Mouse (Mus musculus) heart, embryonic 14.5 days (tissue): ENCODE data around the gene Pank2. TPM values are rescaled to one million over a fixed set of nuclear protein-coding genes. Genes with fewer than 3 reads are reported as not detected.
"Not testable (repeated sequence)": the region's sequence is repeated elsewhere in the genome, so short reads cannot be mapped to it uniquely, and the experiment has no call there.

Experiments
- ATAC-seq: fragments of 200-750 bp; cut with Nextera tagmentation; 2 replicates; pipeline ENCODE4 v1.8.0; 2017; ENCODE audit warnings: low read depth, moderate TSS enrichment; ENCODE audit not compliant: insufficient number of reproducible peaks, insufficient read depth, low FRiP score
- H3K27ac ChIP-seq, 2 experiments: fragments of 200-500 bp in 1 of 2; fragments of 300-500 bp in 1 of 2; sonication (generic) in 1 of 2; replicated peaks in 1 of 2; 2 replicates each; pipeline ENCODE4 v1.5.1; 2012 to 2014; ENCODE audit warnings: low read depth in 2 of 2, low read length in 2 of 2, control low read depth in 1 of 2, mild to moderate bottlenecking in 1 of 2, mixed read lengths in 1 of 2; ENCODE audit not compliant: control insufficient read depth in 1 of 2, insufficient read depth in 1 of 2
- H3K27me3 ChIP-seq: fragments of 300-500 bp; sonication (generic); 2 replicates; pipeline ENCODE4 v1.6.1; 2014; ENCODE audit warnings: mild to moderate bottlenecking, low read length, control low read depth; ENCODE audit not compliant: control insufficient read depth, insufficient read depth
- H3K36me3 ChIP-seq: fragments of 300-500 bp; sonication (generic); 2 replicates; pipeline ENCODE4 v1.6.1; 2014; ENCODE audit warnings: mild to moderate bottlenecking, control low read depth, low read length, mixed read lengths; ENCODE audit not compliant: control insufficient read depth, insufficient read depth
- H3K4me1 ChIP-seq, 2 experiments: fragments of 200-500 bp in 1 of 2; fragments of 300-500 bp in 1 of 2; sonication (generic) in 1 of 2; 2 replicates each; pipeline ENCODE4 v1.6.1; 2012 to 2014; ENCODE audit warnings: low read length in 2 of 2, control low read depth in 1 of 2, mixed read lengths in 1 of 2; ENCODE audit not compliant: control insufficient read depth in 2 of 2, insufficient read depth in 2 of 2
- H3K4me2 ChIP-seq: fragments of 300-500 bp; sonication (generic); 2 replicates; pipeline ENCODE4 v1.6.1; 2014; ENCODE audit warnings: mild to moderate bottlenecking, low read length
- H3K4me3 ChIP-seq, 2 experiments: fragments of 200-500 bp in 1 of 2; fragments of 300-500 bp in 1 of 2; sonication (generic) in 1 of 2; 2 replicates each; pipeline ENCODE4 v1.5.1; 2012 to 2014; ENCODE audit warnings: low read length in 2 of 2, mild to moderate bottlenecking in 2 of 2, control low read depth in 1 of 2, low read depth in 1 of 2, moderate library complexity in 1 of 2; ENCODE audit not compliant: control insufficient read depth in 1 of 2, insufficient read depth in 1 of 2
- H3K9ac ChIP-seq: fragments of 300-500 bp; sonication (generic); 2 replicates; pipeline ENCODE4 v1.6.1; 2014; ENCODE audit warnings: mild to moderate bottlenecking, low read length
- H3K9me3 ChIP-seq: fragments of 300-500 bp; sonication (generic); 2 replicates; pipeline ENCODE4 v1.6.1; 2016; ENCODE audit warnings: low read length, control low read depth; ENCODE audit not compliant: control insufficient read depth
- WGBS: fragments of 180-500 bp; shearing (Covaris S2); extraction: QIAGEN DNeasy Blood & Tissue Kit; methylation state at CpG from one replicate; pipeline ENCODE4 v1.1.7; 2014; 5-methylcytosine and 5-hydroxymethylcytosine counted together
- polyA plus RNA-seq: library from polyadenylated mRNA; unstranded; fragments of >200 nt; fragmentation: Nextera tagmentation; extraction: Ambion mirVana; gene quantifications from 2 replicates; pipeline ENCODE4 v1.2.1, GENCODE M21; 2014

Pank2 gene
- polyA plus RNA-seq, 1 experiment from 2014 or later: 32.9 TPM

- WGBS: 94% methylated on average over 1 of the region's 1 CpGs
- Histone ChIP-seq H3K27me3 (no peaks in the 10 kb centered on the region), H3K36me3 (peaks cover 71% of the 10 kb centered on the region), H3K9me3 (no peaks in the 10 kb centered on the region), H3K9ac (no peak overlapping the region), H3K27ac (no peak overlapping the region), H3K4me2 (no peak overlapping the region), H3K4me1 (no peaks in the 10 kb centered on the region), H3K4me3 (no peak overlapping the region)
- no peak for ATAC-seq
These were observed 24.0 kb downstream of the Pank2 start for GRCm38 (mm10) chr2:131286276-131286675.

- no peak for ATAC-seq
- no peak overlapping the region for H3K4me2 ChIP-seq
- H3K27ac ChIP-seq: no peak overlapping the region
- H3K36me3 ChIP-seq: peaks cover 82% of the 10 kb centered on the region
- no peaks in the 10 kb centered on the region for H3K27me3 ChIP-seq
- H3K4me3 ChIP-seq: no peak overlapping the region
- H3K9ac ChIP-seq: no peak overlapping the region
- H3K9me3 ChIP-seq: no peaks in the 10 kb centered on the region
- H3K4me1 ChIP-seq: no peaks in the 10 kb centered on the region
These were observed 28.4 kb downstream of the Pank2 start for GRCm38 (mm10) chr2:131290669-131291068.

GRCm38 (mm10) chr2:131296746-131297261 is 34.5 kb downstream of the Pank2 start:
- H3K9me3 ChIP-seq: no peaks in the 10 kb centered on the region
- no peak overlapping the region for H3K4me3 ChIP-seq
- H3K4me1 ChIP-seq: no peaks in the 10 kb centered on the region
- no peak for ATAC-seq
- H3K27ac ChIP-seq: no peak overlapping the region
- H3K36me3 ChIP-seq: peaks cover 72% of the 10 kb centered on the region
- H3K9ac ChIP-seq: no peak overlapping the region
- H3K4me2 ChIP-seq: no peak overlapping the region
- 87% methylated on average over 2 of the region's 2 CpGs for WGBS
- H3K27me3 ChIP-seq: no peaks in the 10 kb centered on the region

GRCm38 (mm10) chr2:131298674-131299073 is 36.4 kb downstream of the Pank2 start:
- not testable (repeated sequence) for H3K4me2 ChIP-seq, H3K9me3 ChIP-seq, H3K4me3 ChIP-seq, H3K27ac ChIP-seq, H3K27me3 ChIP-seq, H3K4me1 ChIP-seq, ATAC-seq, H3K9ac ChIP-seq
- H3K36me3 ChIP-seq: peaks cover 66% of the 10 kb centered on the region
- WGBS: 77% methylated on average over 7 of the region's 7 CpGs

GRCm38 (mm10) chr2:131300485-131300884 is 38.2 kb downstream of the Pank2 start:
- Histone ChIP-seq H3K9ac (no peak overlapping the region), H3K36me3 (peaks cover 55% of the 10 kb centered on the region), H3K4me2 (no peak overlapping the region), H3K4me1 (no peaks in the 10 kb centered on the region), H3K27ac (no peak overlapping the region), H3K27me3 (no peaks in the 10 kb centered on the region), H3K9me3 (no peaks in the 10 kb centered on the region), H3K4me3 (no peak overlapping the region)
- no peak for ATAC-seq
- WGBS: 80% methylated on average over 2 of the region's 2 CpGs

GRCm38 (mm10) chr2:131301635-131302034 is 39.3 kb downstream of the Pank2 start:
- no peak for ATAC-seq
- H3K9ac ChIP-seq: no peak overlapping the region
- no peak overlapping the region for H3K4me2 ChIP-seq
- H3K4me3 ChIP-seq: no peak overlapping the region
- H3K27ac ChIP-seq: no peak overlapping the region
- H3K27me3 ChIP-seq: no peaks in the 10 kb centered on the region
- no peaks in the 10 kb centered on the region for H3K9me3 ChIP-seq
- peaks cover 43% of the 10 kb centered on the region for H3K36me3 ChIP-seq
- H3K4me1 ChIP-seq: no peaks in the 10 kb centered on the region

GRCm38 (mm10) chr2:131304497-131304896 is 42.2 kb downstream of the Pank2 start:
- no peak overlapping the region for H3K9ac ChIP-seq
- no peaks in the 10 kb centered on the region for H3K27me3 ChIP-seq
- H3K4me3 ChIP-seq: no peak overlapping the region
- no peak overlapping the region for H3K27ac ChIP-seq
- WGBS: 78% methylated on average over 9 of the region's 9 CpGs
- H3K9me3 ChIP-seq: no peaks in the 10 kb centered on the region
- no peak for ATAC-seq
- H3K4me1 ChIP-seq: no peaks in the 10 kb centered on the region
- no peak overlapping the region for H3K4me2 ChIP-seq
- H3K36me3 ChIP-seq: peaks cover 23% of the 10 kb centered on the region

- peaks cover 22% of the 10 kb centered on the region for H3K36me3 ChIP-seq
- H3K27me3 ChIP-seq, H3K9ac ChIP-seq, H3K9me3 ChIP-seq, H3K4me1 ChIP-seq, H3K4me2 ChIP-seq, H3K4me3 ChIP-seq, H3K27ac ChIP-seq, ATAC-seq: not testable (repeated sequence)
- 82% methylated on average over 1 of the region's 1 CpGs for WGBS
These were observed 42.9 kb downstream of the Pank2 start for GRCm38 (mm10) chr2:131305226-131305625.
